Mouse (Mus musculus): Measurements from ENCODE around the gene Tns3. TPM values are rescaled to one million over a fixed set of nuclear protein-coding genes. Genes with fewer than 3 reads are reported as not detected.

The Tns3 gene
- polyA plus RNA-seq, 1 experiment, result 29.2 TPM

DNA sequence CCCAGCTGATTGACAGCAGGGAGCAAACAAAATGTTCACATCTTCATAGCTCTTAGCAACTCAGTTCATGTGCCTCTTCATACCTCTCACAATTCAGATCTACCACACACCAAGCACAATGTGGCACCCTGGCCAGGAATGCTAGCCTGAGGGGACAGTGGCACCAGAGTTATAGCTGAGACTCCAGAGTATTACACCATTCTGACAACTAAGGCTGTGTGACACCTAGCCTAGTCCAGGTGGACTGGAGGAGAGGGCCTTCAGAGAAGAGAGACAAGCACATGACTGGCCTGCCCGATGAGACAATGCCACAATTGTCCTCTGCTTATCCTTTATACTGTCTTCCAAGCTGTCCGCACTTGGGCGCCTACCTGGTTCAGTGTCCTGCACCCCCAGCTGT is 192.8 kb downstream of the Tns3 start:
- H3K27me3 ChIP-seq (ENCODE audit: control insufficient read depth, insufficient read depth, low read length), result no peaks in the 10 kb centered on the region
- H3K4me3 ChIP-seq (replicated peaks; ENCODE audit: insufficient read depth, low read depth, low read length), result no peak overlapping the region
- no peak for DNase-seq
- TF ChIP-seq CTCF (IDR thresholded peaks at IDR 0.05; ENCODE audit: borderline replicate concordance, insufficient read depth, low read depth, low read length), result no peak
- no peak for TF ChIP-seq POLR2A (IDR thresholded peaks at IDR 0.05; ENCODE audit: borderline replicate concordance, insufficient read depth, low read length)
- peaks cover 3% of the 10 kb centered on the region; the same call in 1 of the 2 replicates for H3K4me1 ChIP-seq (ENCODE audit: control insufficient read depth, insufficient read depth, low read length)
- H3K27ac ChIP-seq (ENCODE audit: insufficient read depth, low read length), result no peak overlapping the region
- WGBS, result 89% methylated on average over 3 of the region's 3 CpGs

DNA sequence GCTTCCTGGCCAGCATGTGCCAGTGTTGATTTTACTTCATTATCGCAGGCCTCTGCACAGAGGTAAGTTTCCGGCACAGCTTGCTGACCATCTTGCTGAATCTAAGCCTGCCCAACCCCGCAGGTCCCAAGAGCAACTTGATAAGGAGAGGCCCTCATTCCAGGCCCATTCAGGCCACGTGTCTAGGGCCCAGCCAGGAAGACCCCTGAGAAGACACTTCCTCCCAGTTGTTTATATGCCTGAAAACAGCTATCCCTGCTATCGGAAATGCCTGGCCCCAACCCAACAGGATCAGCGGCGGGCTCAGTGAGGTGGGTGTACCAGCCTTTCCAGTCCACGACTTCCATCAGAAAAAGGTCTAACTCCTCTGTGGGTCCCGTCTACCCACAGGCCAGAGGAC is 194.8 kb downstream of the Tns3 start:
- DNase-seq, result no peak
- H3K27ac ChIP-seq (ENCODE audit: insufficient read depth, low read length), result no peak overlapping the region
- no peaks in the 10 kb centered on the region for H3K27me3 ChIP-seq (ENCODE audit: control insufficient read depth, insufficient read depth, low read length)
- 85% methylated on average over 9 of the region's 9 CpGs for WGBS
- TF ChIP-seq CTCF (IDR thresholded peaks at IDR 0.05; ENCODE audit: borderline replicate concordance, insufficient read depth, low read depth, low read length) (no peak), POLR2A (IDR thresholded peaks at IDR 0.05; ENCODE audit: borderline replicate concordance, insufficient read depth, low read length) (no peak)
- H3K4me3 ChIP-seq (replicated peaks; ENCODE audit: insufficient read depth, low read depth, low read length), result no peak overlapping the region
- H3K4me1 ChIP-seq (ENCODE audit: control insufficient read depth, insufficient read depth, low read length), result peaks cover 3% of the 10 kb centered on the region; the same call in 1 of the 2 replicates

DNA sequence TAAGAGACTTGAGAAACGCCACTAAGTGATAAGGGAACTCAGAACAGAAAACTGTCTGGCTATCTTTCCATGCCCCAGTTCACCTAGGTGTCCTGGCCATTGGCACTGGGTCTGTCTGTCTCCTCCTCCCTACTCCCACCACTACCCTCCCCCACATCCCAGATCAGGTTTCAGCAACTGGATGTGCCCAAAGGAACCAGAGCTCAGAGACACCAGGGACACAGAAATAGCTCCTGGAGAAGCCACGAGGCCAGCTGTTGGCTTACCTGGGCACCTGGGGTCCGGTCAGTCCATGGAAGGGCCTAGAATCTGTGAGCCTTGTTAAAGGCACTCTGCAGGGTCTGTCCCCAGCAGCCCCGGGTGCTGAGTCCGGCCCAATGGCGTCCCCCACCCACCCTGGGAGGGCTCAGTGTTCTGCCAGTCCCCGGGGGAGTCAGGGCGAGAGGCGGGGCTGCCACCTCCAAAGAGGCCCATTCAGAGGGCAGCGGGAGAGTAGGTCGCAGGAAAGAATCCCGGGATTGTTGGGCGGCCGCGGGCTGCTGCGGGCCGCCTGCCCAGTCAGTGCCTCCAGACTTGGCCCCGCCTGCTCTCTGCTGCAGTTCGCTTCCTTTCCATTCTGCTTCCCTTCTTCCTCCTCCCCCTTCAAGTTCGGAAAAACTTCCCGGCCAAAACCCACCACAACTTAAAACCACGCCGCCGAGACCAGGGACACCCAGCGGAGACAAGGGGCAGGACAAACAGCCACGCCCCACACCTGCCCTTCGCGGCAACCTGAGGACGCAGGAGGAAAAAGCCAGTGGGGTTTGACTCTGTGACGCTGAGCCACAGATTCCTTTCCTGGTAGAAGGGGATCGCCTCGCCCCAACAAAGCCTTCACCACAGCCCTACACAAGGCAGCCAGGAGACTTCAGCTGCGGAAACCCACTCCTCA is 195.9 kb downstream of the Tns3 start:
- H3K27me3 ChIP-seq (ENCODE audit: control insufficient read depth, insufficient read depth, low read length), result no peaks in the 10 kb centered on the region
- peak overlapping the region; percentile 61 for H3K4me3 ChIP-seq (replicated peaks; ENCODE audit: insufficient read depth, low read depth, low read length)
- peak; percentile 60 to 70 for DNase-seq
- WGBS, result 5% methylated on average over 33 of the region's 33 CpGs
- TF ChIP-seq CTCF (IDR thresholded peaks at IDR 0.05; ENCODE audit: borderline replicate concordance, insufficient read depth, low read depth, low read length) (no peak), POLR2A (IDR thresholded peaks at IDR 0.05; ENCODE audit: borderline replicate concordance, insufficient read depth, low read length) (no peak)
- peaks cover 3% of the 10 kb centered on the region; the same call in 1 of the 2 replicates for H3K4me1 ChIP-seq (ENCODE audit: control insufficient read depth, insufficient read depth, low read length)
- H3K27ac ChIP-seq (ENCODE audit: insufficient read depth, low read length), result peak overlapping the region; percentile 22; the same call in 1 of the 2 replicates

DNA sequence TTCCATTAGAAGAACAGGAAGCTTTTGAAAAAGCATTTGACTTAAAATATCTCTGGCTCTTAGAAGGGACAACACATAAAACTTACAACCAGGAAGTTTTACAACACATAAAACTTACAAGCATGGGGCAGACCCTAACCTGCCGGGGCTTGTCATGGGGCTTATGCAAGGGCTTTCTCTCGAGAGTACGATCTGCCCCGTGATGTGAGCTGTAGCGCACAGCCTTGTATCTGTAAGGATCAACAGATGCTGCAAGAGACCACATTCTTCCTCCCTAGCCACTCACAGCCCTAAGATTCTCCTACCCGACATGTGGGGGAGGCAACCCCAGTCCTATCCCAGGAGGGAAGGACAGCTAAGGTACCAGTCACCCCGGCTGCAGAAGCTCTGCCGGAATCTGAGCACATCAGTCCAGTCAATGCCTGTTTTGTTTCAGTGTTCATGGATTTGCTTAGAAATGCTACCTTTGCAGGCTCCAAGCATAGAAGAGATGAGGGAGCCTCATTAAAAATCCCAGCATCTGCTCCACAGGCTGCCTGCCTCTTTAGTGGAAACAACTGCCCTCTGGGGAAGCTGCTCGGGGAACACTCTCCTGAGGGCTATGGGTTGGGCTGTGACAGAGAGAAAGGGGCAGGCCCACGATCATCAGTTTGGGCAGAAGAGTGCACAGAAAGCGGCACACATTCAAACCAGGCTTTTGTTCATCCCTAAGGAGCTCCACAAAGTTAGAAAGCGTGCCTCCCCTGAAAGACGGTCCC is 196.8 kb downstream of the Tns3 start:
- WGBS, result 75% methylated on average over 13 of the region's 13 CpGs
- Histone ChIP-seq H3K4me3 (replicated peaks; ENCODE audit: insufficient read depth, low read depth, low read length) (peak overlapping the region; percentile 61), H3K4me1 (ENCODE audit: control insufficient read depth, insufficient read depth, low read length) (peaks cover 3% of the 10 kb centered on the region; the same call in 1 of the 2 replicates), H3K27me3 (ENCODE audit: control insufficient read depth, insufficient read depth, low read length) (no peaks in the 10 kb centered on the region), H3K27ac (ENCODE audit: insufficient read depth, low read length) (peak overlapping the region; percentile 22)
- no peak for DNase-seq
- TF ChIP-seq POLR2A (IDR thresholded peaks at IDR 0.05; ENCODE audit: borderline replicate concordance, insufficient read depth, low read length) (no peak), CTCF (IDR thresholded peaks at IDR 0.05; ENCODE audit: borderline replicate concordance, insufficient read depth, low read depth, low read length) (no peak)

DNA sequence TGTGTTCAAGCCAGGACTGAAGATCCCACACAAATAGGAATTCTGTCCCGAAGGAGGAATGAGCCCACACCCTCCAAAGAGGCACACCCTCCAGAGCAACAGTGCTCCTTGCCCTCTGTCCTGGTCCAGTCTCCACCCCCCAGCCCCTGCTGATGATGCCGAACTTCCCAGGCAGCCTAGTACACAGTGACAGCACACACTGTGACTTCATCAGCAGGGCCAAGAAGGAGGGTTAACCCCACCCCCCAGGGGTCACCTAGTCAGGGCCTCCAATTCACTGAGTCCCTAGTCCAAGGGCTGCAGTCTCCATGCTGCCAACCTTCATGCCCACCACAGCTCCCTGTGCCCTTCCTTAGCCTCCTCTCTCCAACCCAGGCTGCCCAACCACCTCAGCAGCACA is 200.5 kb downstream of the Tns3 start:
- Histone ChIP-seq H3K27me3 (ENCODE audit: control insufficient read depth, insufficient read depth, low read length) (no peaks in the 10 kb centered on the region), H3K4me3 (replicated peaks; ENCODE audit: insufficient read depth, low read depth, low read length) (no peak overlapping the region), H3K27ac (ENCODE audit: insufficient read depth, low read length) (no peak overlapping the region), H3K4me1 (ENCODE audit: control insufficient read depth, insufficient read depth, low read length) (peaks cover 3% of the 10 kb centered on the region; the same call in 1 of the 2 replicates)
- DNase-seq, result no peak
- WGBS, result 76% methylated on average over 2 of the region's 2 CpGs
- TF ChIP-seq CTCF (IDR thresholded peaks at IDR 0.05; ENCODE audit: borderline replicate concordance, insufficient read depth, low read depth, low read length) (no peak), POLR2A (IDR thresholded peaks at IDR 0.05; ENCODE audit: borderline replicate concordance, insufficient read depth, low read length) (no peak)

DNA sequence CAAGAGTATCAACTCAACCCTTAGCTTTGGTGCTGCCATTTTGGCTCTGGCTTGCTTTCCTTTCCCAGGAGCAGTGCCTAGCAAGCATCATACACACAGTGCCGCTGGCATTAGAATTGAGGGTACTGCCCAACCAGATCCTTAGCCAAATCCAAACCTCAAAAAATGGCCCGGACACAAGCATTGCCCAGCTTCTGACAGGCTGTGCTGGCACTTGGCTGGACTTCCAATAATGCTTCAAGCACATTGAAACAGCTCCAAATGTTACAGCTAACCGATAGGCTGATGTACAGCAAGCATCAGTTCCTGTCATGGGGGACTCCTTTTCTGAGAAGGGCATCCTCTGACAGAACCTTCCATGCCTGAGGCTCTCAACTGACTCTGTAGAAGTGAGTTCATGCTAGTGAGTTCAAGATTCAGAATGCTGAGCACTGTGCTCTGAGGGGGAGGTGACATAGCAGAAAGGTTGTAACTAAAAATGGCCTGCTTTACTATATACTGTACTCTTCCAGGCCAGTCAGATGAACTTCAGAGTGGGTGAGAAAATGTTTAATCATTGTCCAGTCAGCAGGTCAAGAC is 201.4 kb downstream of the Tns3 start:
- no peak for DNase-seq
- TF ChIP-seq POLR2A (IDR thresholded peaks at IDR 0.05; ENCODE audit: borderline replicate concordance, insufficient read depth, low read length) (no peak), CTCF (IDR thresholded peaks at IDR 0.05; ENCODE audit: borderline replicate concordance, insufficient read depth, low read depth, low read length) (no peak)
- Histone ChIP-seq H3K4me3 (replicated peaks; ENCODE audit: insufficient read depth, low read depth, low read length) (no peak overlapping the region), H3K27me3 (ENCODE audit: control insufficient read depth, insufficient read depth, low read length) (no peaks in the 10 kb centered on the region), H3K27ac (ENCODE audit: insufficient read depth, low read length) (no peak overlapping the region), H3K4me1 (ENCODE audit: control insufficient read depth, insufficient read depth, low read length) (no peaks in the 10 kb centered on the region; the same call in 1 of the 2 replicates)
- WGBS, result 14% methylated on average over 3 of the region's 3 CpGs

DNA sequence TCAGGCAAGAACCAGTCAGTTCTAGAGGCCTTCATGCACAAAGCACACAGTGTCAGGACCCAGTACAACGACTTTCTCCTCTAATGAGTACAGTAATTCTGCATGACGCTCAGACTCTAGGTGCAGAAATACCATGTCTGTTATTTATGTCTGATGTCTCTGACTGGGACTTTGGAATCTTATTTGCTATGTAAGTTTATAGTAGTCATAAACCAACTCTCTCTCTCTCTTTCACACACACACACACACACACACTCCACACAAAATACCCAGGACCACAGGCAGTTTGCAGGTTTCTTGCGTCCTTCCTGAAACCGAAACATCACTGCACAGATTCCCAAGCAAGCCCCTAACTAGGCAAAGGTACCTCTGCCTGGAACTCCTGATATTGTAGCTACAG is 203.5 kb downstream of the Tns3 start:
- H3K4me1 ChIP-seq (ENCODE audit: control insufficient read depth, insufficient read depth, low read length), result no peaks in the 10 kb centered on the region; the same call in 1 of the 2 replicates
- no peak overlapping the region for H3K4me3 ChIP-seq (replicated peaks; ENCODE audit: insufficient read depth, low read depth, low read length)
- no peak for DNase-seq
- 91% methylated on average over 4 of the region's 4 CpGs for WGBS
- H3K27me3 ChIP-seq (ENCODE audit: control insufficient read depth, insufficient read depth, low read length), result no peaks in the 10 kb centered on the region
- H3K27ac ChIP-seq (ENCODE audit: insufficient read depth, low read length), result no peak overlapping the region
- TF ChIP-seq POLR2A (IDR thresholded peaks at IDR 0.05; ENCODE audit: borderline replicate concordance, insufficient read depth, low read length), result no peak
- TF ChIP-seq CTCF (IDR thresholded peaks at IDR 0.05; ENCODE audit: borderline replicate concordance, insufficient read depth, low read depth, low read length), result no peak
